Mouse (Mus musculus) CH12.LX (cell line): Measurements from ENCODE around the gene Hpse2. TPM values are rescaled to one million over a fixed set of nuclear protein-coding genes. Genes with fewer than 3 reads are reported as not detected.

Source experiments
- DNase-seq: peaks from one replicate; pipeline ENCODE4 v3.0.0-alpha.2; 2013; ENCODE audit errors: extremely low read depth
- H3K27ac ChIP-seq: 2 replicates; pipeline ENCODE4 v1.5.1; 2012; ENCODE audit warnings: low read depth, mild to moderate bottlenecking, control low read depth, moderate library complexity; ENCODE audit not compliant: insufficient read depth
- H3K27me3 ChIP-seq: replicated peaks from 2 replicates; pipeline ENCODE3; 2012; ENCODE audit warnings: inconsistent platforms
- H3K36me3 ChIP-seq, 2 experiments: replicated peaks in 1 of 2; 2 replicates each; pipeline versions ENCODE3 to v1.6.1; 2012; ENCODE audit warnings: inconsistent platforms in 1 of 2, low read length in 1 of 2, mild to moderate bottlenecking in 1 of 2, mixed read lengths in 1 of 2, moderate library complexity in 1 of 2; ENCODE audit not compliant: control insufficient read depth in 1 of 2, insufficient read depth in 1 of 2
- H3K4me1 ChIP-seq, 2 experiments: 2 replicates each; pipeline ENCODE4 v1.6.1; 2012; ENCODE audit warnings: inconsistent platforms in 1 of 2, moderate library complexity in 1 of 2; ENCODE audit not compliant: insufficient read depth in 2 of 2, control insufficient read depth in 1 of 2
- H3K4me2 ChIP-seq: 2 replicates; pipeline ENCODE4 v1.6.1; 2012; ENCODE audit warnings: low read depth, mild to moderate bottlenecking, control low read depth; ENCODE audit not compliant: poor library complexity, insufficient read depth, severe bottlenecking
- H3K4me3 ChIP-seq, 3 experiments: fragments of 150-350 bp in 1 of 3; sonication (generic) in 1 of 3; replicated peaks in 1 of 3; 2 replicates each; pipeline versions ENCODE3 to v1.5.1; 2011 to 2012; ENCODE audit warnings: low read depth in 2 of 3, low read length in 2 of 3, mild to moderate bottlenecking in 2 of 3, moderate library complexity in 2 of 3, control low read depth in 1 of 3, improper control_type of control experiment in 1 of 3, inconsistent platforms in 1 of 3, mixed read lengths in 1 of 3; ENCODE audit not compliant: poor library complexity in 1 of 3
- H3K79me2 ChIP-seq: replicated peaks from 2 replicates; pipeline ENCODE4 v1.6.1; 2012; ENCODE audit warnings: mild to moderate bottlenecking, moderate library complexity; ENCODE audit not compliant: control insufficient read depth, poor library complexity, insufficient read depth, severe bottlenecking; ENCODE audit errors: extremely low read depth
- H3K9ac ChIP-seq: 2 replicates; pipeline ENCODE4 v1.6.1; 2012; ENCODE audit warnings: low read depth, mild to moderate bottlenecking, control low read depth, moderate library complexity; ENCODE audit not compliant: insufficient read depth
- H3K9me3 ChIP-seq: replicated peaks from 2 replicates; pipeline ENCODE3; 2012; ENCODE audit warnings: low read length, inconsistent platforms, mixed read lengths
- BHLHE40 ChIP-seq: IDR thresholded peaks from 2 replicates; pipeline ENCODE4 v1.6.1; 2011; ENCODE audit warnings: mild to moderate bottlenecking, low read depth, low read length, improper control_type of control experiment
- CHD1 ChIP-seq: IDR thresholded peaks from 2 replicates; pipeline ENCODE4 v1.6.1; 2012; ENCODE audit warnings: low read depth, low read length, improper control_type of control experiment, inconsistent platforms
- CHD2 ChIP-seq: IDR thresholded peaks from 2 replicates; pipeline ENCODE4 v1.6.1; 2011; ENCODE audit warnings: low read length, improper control_type of control experiment
- E2F4 ChIP-seq: IDR thresholded peaks from 2 replicates; pipeline ENCODE4 v1.6.1; 2011; ENCODE audit warnings: low read depth, low read length, improper control_type of control experiment; ENCODE audit not compliant: insufficient replicate concordance
- HCFC1 ChIP-seq: IDR thresholded peaks from 2 replicates; pipeline ENCODE4 v1.6.1; 2012; ENCODE audit warnings: low read depth, mild to moderate bottlenecking, inconsistent platforms, low read length, improper control_type of control experiment
- JUND ChIP-seq: conservative IDR thresholded peaks from 2 replicates; pipeline ENCODE4 v1.6.1; 2011; ENCODE audit warnings: low read depth, low read length, improper control_type of control experiment
- KAT2A ChIP-seq: IDR thresholded peaks from 2 replicates; pipeline ENCODE4 v1.6.1; 2012; ENCODE audit warnings: low read length, improper control_type of control experiment, inconsistent platforms; ENCODE audit not compliant: insufficient replicate concordance
- MEF2A ChIP-seq: IDR thresholded peaks from 2 replicates; pipeline ENCODE4 v1.6.1; 2014; ENCODE audit warnings: low read depth, mild to moderate bottlenecking, inconsistent platforms, low read length, improper control_type of control experiment, borderline replicate concordance
- MXI1 ChIP-seq: IDR thresholded peaks from 2 replicates; pipeline ENCODE4 v1.6.1; 2011; ENCODE audit warnings: mild to moderate bottlenecking, low read depth, low read length, improper control_type of control experiment
- MYC ChIP-seq: IDR thresholded peaks from 2 replicates; pipeline ENCODE4 v1.6.1; 2011; ENCODE audit warnings: low read depth, mild to moderate bottlenecking, improper control_type of control experiment, low read length
- NELFE ChIP-seq: IDR thresholded peaks from 2 replicates; pipeline ENCODE4 v1.6.1; 2011; ENCODE audit warnings: low read depth, low read length, improper control_type of control experiment
- NRF1 ChIP-seq: IDR thresholded peaks from 2 replicates; pipeline ENCODE4 v1.6.1; 2014; ENCODE audit warnings: low read depth, mild to moderate bottlenecking, inconsistent platforms, low read length, improper control_type of control experiment, moderate library complexity
- POLR2AphosphoS2 ChIP-seq: IDR thresholded peaks from 2 replicates; pipeline ENCODE4 v1.6.1; 2011; ENCODE audit warnings: low read depth, low read length, improper control_type of control experiment
- RCOR1 ChIP-seq: conservative IDR thresholded peaks from 2 replicates; pipeline ENCODE4 v1.6.1; 2012; ENCODE audit warnings: low read depth, mild to moderate bottlenecking, inconsistent platforms, low read length, improper control_type of control experiment
- SIN3A ChIP-seq: IDR thresholded peaks from 2 replicates; pipeline ENCODE4 v1.6.1; 2012; ENCODE audit warnings: low read length, improper control_type of control experiment, inconsistent platforms
- SMC3 ChIP-seq: IDR thresholded peaks from 2 replicates; pipeline ENCODE4 v1.6.1; 2011; ENCODE audit warnings: low read depth, low read length, improper control_type of control experiment
- TBP ChIP-seq: conservative IDR thresholded peaks from 2 replicates; pipeline ENCODE4 v1.6.1; 2011; ENCODE audit warnings: low read depth, low read length, improper control_type of control experiment
- TCF12 ChIP-seq: IDR thresholded peaks from 2 replicates; pipeline ENCODE4 v1.6.1; 2014; ENCODE audit warnings: low read depth, mild to moderate bottlenecking, inconsistent platforms, low read length, improper control_type of control experiment
- UBTF ChIP-seq: IDR thresholded peaks from 2 replicates; pipeline ENCODE4 v1.6.1; 2012; ENCODE audit warnings: low read depth, mild to moderate bottlenecking, inconsistent platforms, low read length, improper control_type of control experiment, moderate library complexity
- USF1 ChIP-seq: IDR thresholded peaks from 2 replicates; pipeline ENCODE4 v1.6.1; 2014; ENCODE audit warnings: low read depth, mild to moderate bottlenecking, inconsistent platforms, low read length, improper control_type of control experiment
- USF2 ChIP-seq: conservative IDR thresholded peaks from 2 replicates; pipeline ENCODE4 v1.6.1; 2011; ENCODE audit warnings: low read depth, low read length, improper control_type of control experiment
- ZC3H11A ChIP-seq: IDR thresholded peaks from 2 replicates; pipeline ENCODE4 v1.6.1; 2012; ENCODE audit warnings: low read depth, mild to moderate bottlenecking, inconsistent platforms, low read length, improper control_type of control experiment
- ZKSCAN1 ChIP-seq: IDR thresholded peaks from 2 replicates; pipeline ENCODE4 v1.6.1; 2012; ENCODE audit warnings: low read depth, inconsistent platforms, low read length, improper control_type of control experiment, borderline replicate concordance
- ZMIZ1 ChIP-seq: IDR thresholded peaks from 2 replicates; pipeline ENCODE4 v1.6.1; 2012; ENCODE audit warnings: low read depth, mild to moderate bottlenecking, inconsistent platforms, low read length, improper control_type of control experiment
- ZNF384 ChIP-seq: IDR thresholded peaks from 2 replicates; pipeline ENCODE4 v1.6.1; 2012; ENCODE audit warnings: low read depth, low read length, improper control_type of control experiment, inconsistent platforms
- dilution Hi-C: fragments of 300-500 bp; cut with MboI; formaldehyde crosslinking; loops from 2 replicates; pipeline ENCODE4 v1.14.3; 2020; ENCODE audit warnings: low sequenced_read_pairs; ENCODE audit not compliant: extremely low pct_unique_long_range_greater_than_20kb, extremely low pct_ligation_motif_present
- in situ Hi-C: fragments of 300-500 bp; cut with MboI; formaldehyde crosslinking; loops from 3 replicates; pipeline ENCODE4 v1.14.3; 2019; ENCODE audit warnings: low sequenced_read_pairs, low pct_ligation_motif_present, low pct_unique_long_range_greater_than_20kb, mixed read lengths
- polyA plus RNA-seq: library from polyadenylated mRNA; unstranded; fragments of >175 nt; gene quantifications from 2 replicates; pipeline ENCODE4 v1.2.1, GENCODE M21; 2012; ENCODE audit warnings: low read depth; ENCODE audit not compliant: insufficient read length
- total RNA-seq, 2 experiments: library from RNA; depleted of rRNA; stranded (reverse); fragments of 300-350 nt in 1 of 2; fragments of >200 nt in 1 of 2; gene quantifications; 2 replicates each; pipeline ENCODE4 v1.2.3; 2012 to 2014

Gene Hpse2
- total and polyA plus RNA-seq, 3 experiments: not detected

GRCm38 (mm10) chr19:43156085-43156484, 232.1 kb downstream of the Hpse2 start:
- dilution Hi-C loops (no loop called here), in situ Hi-C loops (no loop called here)
- no peaks in the 10 kb centered on the region for H3K27me3 ChIP-seq
- no peak overlapping the region for H3K9ac ChIP-seq
- no peaks in the 10 kb centered on the region for H3K79me2 ChIP-seq
- no peak overlapping the region for H3K27ac ChIP-seq
- no peak for DNase-seq
- H3K4me3 ChIP-seq: no peak overlapping the region
- no peaks in the 10 kb centered on the region for H3K36me3 ChIP-seq
- TF ChIP-seq ZMIZ1 (no peak), SIN3A (no peak), TCF12 (no peak), MEF2A (no peak), CHD1 (no peak), ZKSCAN1 (no peak), E2F4 (no peak), POLR2AphosphoS2 (no peak), USF2 (no peak), NRF1 (no peak), RCOR1 (no peak), TBP (no peak)
- H3K4me1 ChIP-seq: no peaks in the 10 kb centered on the region
- H3K9me3 ChIP-seq: no peaks in the 10 kb centered on the region
- H3K4me2 ChIP-seq: no peak overlapping the region

DNA sequence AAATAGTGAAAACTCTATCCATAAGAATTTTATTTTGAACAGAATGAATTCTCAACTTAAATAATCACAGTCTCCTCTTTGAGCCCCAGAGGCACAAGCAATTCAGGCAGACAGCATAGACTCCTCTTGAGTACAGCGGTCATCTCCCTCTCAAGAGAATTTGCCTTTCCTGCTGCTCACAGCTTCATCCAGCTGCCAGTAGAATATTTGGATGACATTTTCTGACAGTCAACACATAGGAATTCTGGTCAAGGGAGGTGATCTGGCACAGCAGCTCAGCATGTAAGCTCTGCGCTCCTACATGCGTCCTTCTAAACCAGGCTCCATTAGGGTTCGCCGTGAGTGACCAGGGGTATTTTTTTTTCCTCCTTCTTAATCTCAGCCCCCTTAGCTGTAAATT, 232.6 kb downstream of the Hpse2 start:
- dilution Hi-C loops: no loop called here
- H3K9ac ChIP-seq: no peak overlapping the region
- in situ Hi-C loops: no loop called here
- no peaks in the 10 kb centered on the region for H3K79me2 ChIP-seq
- H3K4me2 ChIP-seq: no peak overlapping the region
- H3K4me3 ChIP-seq: no peak overlapping the region
- DNase-seq: no peak
- H3K27ac ChIP-seq: no peak overlapping the region
- TF ChIP-seq ZNF384 (no peak), KAT2A (no peak), MYC (no peak), CHD2 (no peak), CHD1 (no peak), NRF1 (no peak), JUND (no peak), ZC3H11A (no peak), NELFE (no peak), USF1 (no peak), POLR2AphosphoS2 (no peak), MXI1 (no peak), MEF2A (no peak), TBP (no peak), SMC3 (no peak), UBTF (no peak), BHLHE40 (no peak), HCFC1 (no peak)
- no peaks in the 10 kb centered on the region for H3K27me3 ChIP-seq
- no peaks in the 10 kb centered on the region for H3K36me3 ChIP-seq
- H3K9me3 ChIP-seq: no peaks in the 10 kb centered on the region
- H3K4me1 ChIP-seq: no peaks in the 10 kb centered on the region
